Mouse (Mus musculus) limb, embryonic 13.5 days (tissue): ENCODE data around the gene Carmil2. TPM values are rescaled to one million over a fixed set of nuclear protein-coding genes. Genes with fewer than 3 reads are reported as not detected.

Experiments used
- ATAC-seq: fragments of 200-750 bp; cut with Nextera tagmentation; 2 replicates; pipeline ENCODE4 v1.8.0; 2017; ENCODE audit warnings: low read depth, moderate number of reproducible peaks, moderate TSS enrichment; ENCODE audit not compliant: low FRiP score
- H3K27ac ChIP-seq: fragments of 300-500 bp; sonication (generic); 2 replicates; pipeline ENCODE4 v1.5.1; 2015; ENCODE audit warnings: inconsistent platforms, mild to moderate bottlenecking, moderate library complexity
- H3K27me3 ChIP-seq: fragments of 300-500 bp; sonication (generic); 2 replicates; pipeline ENCODE4 v1.6.1; 2015; ENCODE audit warnings: mild to moderate bottlenecking, inconsistent platforms
- H3K36me3 ChIP-seq: fragments of 300-500 bp; sonication (generic); 2 replicates; pipeline ENCODE4 v1.6.1; 2015; ENCODE audit warnings: inconsistent platforms, mild to moderate bottlenecking, moderate library complexity
- H3K4me1 ChIP-seq: fragments of 300-500 bp; sonication (generic); 2 replicates; pipeline ENCODE4 v1.6.1; 2015; ENCODE audit warnings: inconsistent platforms
- H3K4me2 ChIP-seq: fragments of 300-500 bp; sonication (generic); replicated peaks from 2 replicates; pipeline ENCODE4 v1.6.1; 2015; ENCODE audit warnings: inconsistent platforms, mild to moderate bottlenecking, moderate library complexity
- H3K4me3 ChIP-seq: fragments of 300-500 bp; sonication (generic); 2 replicates; pipeline ENCODE4 v1.5.1; 2015; ENCODE audit warnings: moderate library complexity, mild to moderate bottlenecking, inconsistent platforms
- H3K9ac ChIP-seq: fragments of 300-500 bp; sonication (generic); 2 replicates; pipeline ENCODE4 v1.6.1; 2015; ENCODE audit warnings: mild to moderate bottlenecking, inconsistent platforms
- H3K9me3 ChIP-seq: fragments of 300-500 bp; sonication (generic); 2 replicates; pipeline ENCODE4 v1.6.1; 2016; ENCODE audit warnings: inconsistent platforms
- WGBS: fragments of 180-500 bp; shearing (Covaris S2); methylation state at CpG from one replicate; pipeline ENCODE4 v1.1.7; 2015; 5-methylcytosine and 5-hydroxymethylcytosine counted together
- polyA plus RNA-seq: library from polyadenylated mRNA; unstranded; fragments of >200 nt; fragmentation: Nextera tagmentation; extraction: Ambion mirVana; gene quantifications from 2 replicates; pipeline ENCODE4 v1.2.1, GENCODE M21; 2015

Gene Carmil2
- polyA plus RNA-seq, 1 experiment from 2014 or later, result 0.55 TPM

DNA sequence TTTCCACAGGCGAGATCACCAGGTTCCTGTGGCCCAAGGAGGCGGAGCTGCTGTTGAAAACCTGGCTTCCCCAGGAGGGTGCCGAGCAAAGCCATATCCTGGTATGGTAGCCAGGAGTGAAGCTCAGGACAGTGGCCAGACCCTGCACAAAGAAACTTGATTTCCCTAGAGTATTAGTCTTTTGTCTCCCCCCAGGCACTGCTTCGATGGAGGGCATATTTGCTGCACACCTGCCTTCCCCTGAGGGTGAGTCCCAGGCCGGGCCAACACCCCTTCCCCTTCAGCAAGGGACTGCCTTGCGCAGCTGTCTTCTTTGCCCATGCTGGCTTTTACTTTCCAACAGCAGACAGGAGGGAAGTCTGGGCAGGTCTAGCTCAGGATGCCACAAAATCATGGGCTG lies 477 bp downstream of the Carmil2 start:
- Histone ChIP-seq H3K9ac (no peak overlapping the region), H3K36me3 (peaks cover 30% of the 10 kb centered on the region), H3K4me3 (no peak overlapping the region), H3K9me3 (no peaks in the 10 kb centered on the region), H3K27me3 (0 out of 2 replicates have a peak, but pooled peaks cover 7% of the 10 kb centered on the region), H3K27ac (no peak overlapping the region), H3K4me2 (peak overlapping the region; percentile 55; the same call in 1 of the 2 replicates), H3K4me1 (peaks cover 13% of the 10 kb centered on the region)
- WGBS, result 64% methylated on average over 6 of the region's 6 CpGs
- no peak for ATAC-seq

DNA sequence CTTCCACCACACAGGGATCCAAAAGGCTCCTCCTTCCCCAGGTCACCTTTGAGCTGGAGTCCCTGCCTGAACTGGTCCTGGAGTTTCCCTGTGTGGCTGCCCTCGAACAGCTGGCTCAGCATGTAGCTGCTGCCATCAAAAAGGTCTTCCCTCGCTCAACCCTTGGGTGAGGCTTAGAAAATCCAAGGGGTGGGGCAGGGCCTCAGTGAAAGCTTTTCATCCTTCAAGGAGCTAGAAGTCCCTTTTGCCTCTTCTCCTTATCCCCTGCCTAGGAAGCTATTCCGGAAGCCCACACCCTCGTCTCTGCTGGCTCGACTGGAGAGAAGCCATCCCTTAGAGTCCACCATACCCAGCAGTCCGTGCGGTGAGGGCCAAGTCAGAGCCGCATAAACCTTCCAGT lies 1.4 kb downstream of the Carmil2 start:
- Histone ChIP-seq H3K27ac (no peak overlapping the region), H3K4me3 (no peak overlapping the region), H3K4me2 (no peak overlapping the region), H3K9ac (no peak overlapping the region), H3K27me3 (0 out of 2 replicates have a peak, but pooled peaks cover 7% of the 10 kb centered on the region), H3K4me1 (peaks cover 13% of the 10 kb centered on the region), H3K36me3 (peaks cover 21% of the 10 kb centered on the region), H3K9me3 (no peaks in the 10 kb centered on the region)
- no peak for ATAC-seq
- 71% methylated on average over 8 of the region's 8 CpGs for WGBS

DNA sequence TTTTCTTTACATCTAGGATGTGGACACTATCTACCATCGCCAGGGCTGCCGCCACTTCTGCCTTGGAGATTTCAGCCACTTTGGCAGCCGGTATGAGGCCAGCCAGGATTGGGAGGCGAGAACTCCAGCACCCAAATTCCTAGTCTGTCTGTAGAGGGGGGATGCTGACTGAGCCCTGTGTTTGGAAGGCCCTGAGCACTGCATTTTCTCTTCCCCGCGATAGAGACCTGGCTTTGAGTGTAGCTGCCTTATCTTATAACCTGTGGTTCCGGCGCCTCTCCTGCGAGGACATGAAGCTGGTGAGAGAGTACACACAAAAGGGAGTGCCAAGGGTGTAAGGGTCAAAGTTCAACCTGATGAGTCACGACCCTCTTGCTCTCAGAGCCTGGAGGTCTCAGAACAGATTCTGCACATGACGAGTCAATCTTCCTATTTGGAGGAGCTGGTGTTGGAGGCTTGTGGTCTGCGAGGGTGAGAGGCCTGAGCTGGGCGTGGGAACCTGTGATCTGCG lies 2.2 kb downstream of the Carmil2 start:
- peaks cover 13% of the 10 kb centered on the region for H3K4me1 ChIP-seq
- H3K9ac ChIP-seq, result no peak overlapping the region
- no peak for ATAC-seq
- H3K4me2 ChIP-seq, result no peak overlapping the region
- 67% methylated on average over 14 of the region's 14 CpGs for WGBS
- peaks cover 8% of the 10 kb centered on the region; the same call in 1 of the 2 replicates for H3K27me3 ChIP-seq
- peaks cover 17% of the 10 kb centered on the region for H3K36me3 ChIP-seq
- no peak overlapping the region for H3K4me3 ChIP-seq
- peaks cover 6% of the 10 kb centered on the region; the same call in 1 of the 2 replicates for H3K9me3 ChIP-seq
- H3K27ac ChIP-seq, result no peak overlapping the region

DNA sequence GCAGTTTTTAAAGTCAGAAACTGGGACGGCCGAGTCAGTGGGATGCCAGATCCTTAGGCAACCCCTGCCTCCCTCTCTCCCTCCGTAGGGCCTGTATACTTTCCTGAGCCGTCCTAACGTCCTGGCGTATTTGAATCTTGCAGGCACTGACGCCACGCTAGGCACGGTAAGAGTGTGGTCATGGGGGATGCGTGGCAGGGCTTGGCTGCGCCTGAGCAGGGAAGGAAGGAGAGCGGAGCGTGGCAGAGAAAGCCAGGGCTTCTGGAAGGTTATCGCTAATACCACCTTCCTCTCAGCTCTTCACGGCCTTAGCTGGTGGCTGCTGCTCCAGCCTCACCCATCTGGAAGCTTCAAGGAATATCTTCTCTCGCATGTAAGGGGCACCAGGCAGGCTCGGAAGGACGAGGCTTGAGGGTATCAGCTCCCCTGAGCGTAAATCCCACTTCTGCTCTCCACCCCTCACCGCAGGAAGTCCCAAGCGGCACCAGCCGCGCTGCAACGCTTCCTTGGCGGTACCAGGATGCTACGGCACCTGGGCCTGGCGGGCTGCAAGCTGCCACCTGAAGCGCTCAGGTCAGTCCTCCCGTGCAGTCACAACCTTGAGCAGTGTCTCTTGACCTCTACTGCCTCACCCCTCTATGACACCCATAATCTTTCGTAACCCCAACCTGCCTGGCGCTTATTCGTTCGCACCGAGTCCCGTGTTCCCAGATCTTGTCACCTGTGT lies 3.3 kb downstream of the Carmil2 start:
- WGBS, result 54% methylated on average over 35 of the region's 35 CpGs
- peaks cover 6% of the 10 kb centered on the region; the same call in 1 of the 2 replicates for H3K36me3 ChIP-seq
- peaks cover 6% of the 10 kb centered on the region; the same call in 1 of the 2 replicates for H3K9me3 ChIP-seq
- no peak for ATAC-seq
- peaks cover 16% of the 10 kb centered on the region for H3K27me3 ChIP-seq
- H3K4me3 ChIP-seq, result no peak overlapping the region
- no peak overlapping the region for H3K9ac ChIP-seq
- H3K4me2 ChIP-seq, result no peak overlapping the region
- no peak overlapping the region for H3K27ac ChIP-seq
- peaks cover 20% of the 10 kb centered on the region for H3K4me1 ChIP-seq

DNA sequence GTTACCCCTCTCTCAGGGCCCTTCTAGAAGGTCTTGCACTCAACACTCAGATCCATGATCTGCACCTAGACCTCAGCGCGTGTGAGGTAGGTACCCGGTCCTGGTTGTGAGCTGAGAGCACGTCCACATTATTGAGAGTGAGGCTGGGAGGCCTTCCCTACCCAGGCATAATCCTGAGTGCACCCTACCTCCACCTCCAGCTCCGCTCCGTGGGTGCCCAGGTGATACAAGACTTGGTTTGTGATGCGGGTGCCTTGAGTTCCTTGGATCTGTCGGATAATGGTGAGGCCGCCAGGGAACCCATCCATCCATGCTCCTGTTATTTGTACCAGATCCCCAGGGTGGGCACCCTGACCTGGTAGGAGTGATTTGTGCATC lies 3.9 kb downstream of the Carmil2 start:
- peaks cover 21% of the 10 kb centered on the region for H3K4me1 ChIP-seq
- no peak overlapping the region for H3K9ac ChIP-seq
- peaks cover 6% of the 10 kb centered on the region; the same call in 1 of the 2 replicates for H3K9me3 ChIP-seq
- no peak overlapping the region for H3K4me2 ChIP-seq
- no peak for ATAC-seq
- peaks cover 3% of the 10 kb centered on the region; the same call in 1 of the 2 replicates for H3K36me3 ChIP-seq
- H3K27ac ChIP-seq, result no peak overlapping the region
- H3K4me3 ChIP-seq, result no peak overlapping the region
- 87% methylated on average over 9 of the region's 9 CpGs for WGBS
- H3K27me3 ChIP-seq, result peaks cover 22% of the 10 kb centered on the region

DNA sequence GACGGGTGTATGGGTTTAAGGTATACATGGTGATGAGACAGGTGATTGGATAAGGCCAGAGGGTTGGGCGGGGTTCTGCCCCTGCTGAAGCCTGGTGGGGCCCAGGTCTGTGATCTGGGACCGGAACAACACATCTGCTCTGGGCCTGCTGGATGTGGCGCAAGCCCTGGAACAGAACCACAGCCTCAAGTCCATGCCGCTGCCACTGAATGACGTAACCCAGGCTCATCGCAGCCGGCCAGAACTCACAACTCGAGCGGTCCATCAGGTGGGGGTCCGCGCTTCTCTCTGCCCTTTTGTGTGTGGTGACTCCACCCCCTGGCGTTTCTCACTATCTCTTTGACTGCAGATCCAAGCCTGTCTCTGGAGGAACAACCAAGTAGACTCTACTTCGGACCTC lies 4.9 kb downstream of the Carmil2 start:
- WGBS, result 78% methylated on average over 14 of the region's 14 CpGs
- H3K4me1 ChIP-seq, result peaks cover 15% of the 10 kb centered on the region
- peaks cover 29% of the 10 kb centered on the region for H3K27me3 ChIP-seq
- ATAC-seq, result no peak
- H3K9me3 ChIP-seq, result peaks cover 6% of the 10 kb centered on the region; the same call in 1 of the 2 replicates
- H3K4me2 ChIP-seq, result no peak overlapping the region
- H3K36me3 ChIP-seq, result peaks cover 3% of the 10 kb centered on the region; the same call in 1 of the 2 replicates
- H3K9ac ChIP-seq, result no peak overlapping the region
- no peak overlapping the region for H3K4me3 ChIP-seq
- no peak overlapping the region for H3K27ac ChIP-seq

DNA sequence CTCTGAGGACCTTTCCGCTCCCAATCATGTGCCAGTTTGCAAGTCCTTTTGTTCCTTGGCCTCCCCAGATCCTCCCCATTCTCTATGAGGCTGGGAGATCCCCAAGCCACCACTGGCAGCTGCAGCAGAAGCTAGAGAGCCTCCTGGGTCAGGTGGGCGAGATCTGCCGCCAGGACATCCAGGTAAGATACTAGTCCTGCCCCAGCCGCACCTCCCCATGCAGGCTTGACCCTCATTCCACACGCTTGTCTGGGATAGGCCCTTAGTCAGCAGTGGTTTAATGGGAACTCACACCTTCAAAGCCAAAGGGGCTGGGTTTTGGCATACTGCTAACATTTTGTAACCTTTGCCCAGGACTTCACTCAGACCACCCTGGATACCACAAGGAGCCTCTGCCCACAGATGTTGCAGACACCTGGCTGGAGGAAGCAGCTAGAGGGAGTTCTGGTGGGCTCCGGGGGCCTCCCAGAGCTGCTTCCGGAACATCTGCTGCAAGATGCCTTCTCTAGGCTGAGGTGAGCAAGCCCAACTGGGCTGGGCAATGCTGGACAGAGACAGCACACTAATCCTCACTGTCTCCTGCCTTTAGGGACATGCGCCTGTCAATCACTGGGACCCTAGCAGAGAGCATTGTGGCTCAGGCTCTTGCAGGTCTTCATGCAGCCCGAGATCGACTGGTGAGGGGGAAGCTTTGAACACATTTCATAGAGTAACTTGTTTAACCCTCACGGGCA lies 6.5 kb downstream of the Carmil2 start:
- no peak overlapping the region for H3K9ac ChIP-seq
- H3K4me3 ChIP-seq, result no peak overlapping the region
- peaks cover 33% of the 10 kb centered on the region for H3K27me3 ChIP-seq
- 89% methylated on average over 11 of the region's 11 CpGs for WGBS
- ATAC-seq, result no peak
- H3K4me1 ChIP-seq, result peaks cover 8% of the 10 kb centered on the region
- no peak overlapping the region for H3K4me2 ChIP-seq
- H3K36me3 ChIP-seq, result peaks cover 14% of the 10 kb centered on the region
- H3K9me3 ChIP-seq, result peaks cover 6% of the 10 kb centered on the region; the same call in 1 of the 2 replicates
- H3K27ac ChIP-seq, result no peak overlapping the region

DNA sequence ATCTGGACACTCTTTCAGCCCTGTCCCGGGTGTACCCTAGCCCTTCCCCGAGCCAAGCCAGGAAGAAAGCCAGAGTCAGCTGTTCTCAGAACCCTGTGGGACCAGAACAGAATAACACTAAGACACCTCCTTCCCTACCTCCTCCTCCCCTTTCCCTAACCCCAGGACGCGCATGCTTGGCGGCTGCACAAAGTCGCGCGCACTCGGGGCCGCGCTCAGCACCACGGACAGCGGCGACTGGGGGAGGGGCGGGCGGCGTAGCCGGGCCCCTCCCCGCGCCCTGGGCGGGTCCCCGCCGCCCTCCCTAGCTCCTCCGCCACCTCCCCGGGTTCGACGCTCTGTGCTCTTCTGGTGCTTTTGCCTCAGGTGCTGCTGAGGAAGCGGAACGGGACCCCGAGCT lies 7.6 kb downstream of the Carmil2 start:
- peaks cover 33% of the 10 kb centered on the region for H3K27me3 ChIP-seq
- H3K4me3 ChIP-seq, result peak overlapping the region; percentile 48
- peak; percentile 56 for ATAC-seq
- peaks cover 25% of the 10 kb centered on the region for H3K36me3 ChIP-seq
- H3K9ac ChIP-seq, result peak overlapping the region; percentile 57
- peaks cover 6% of the 10 kb centered on the region; the same call in 1 of the 2 replicates for H3K9me3 ChIP-seq
- peak overlapping the region; percentile 97 for H3K4me2 ChIP-seq
- no peak overlapping the region for H3K27ac ChIP-seq
- H3K4me1 ChIP-seq, result peaks cover 8% of the 10 kb centered on the region
- 5% methylated on average over 30 of the region's 30 CpGs for WGBS

DNA sequence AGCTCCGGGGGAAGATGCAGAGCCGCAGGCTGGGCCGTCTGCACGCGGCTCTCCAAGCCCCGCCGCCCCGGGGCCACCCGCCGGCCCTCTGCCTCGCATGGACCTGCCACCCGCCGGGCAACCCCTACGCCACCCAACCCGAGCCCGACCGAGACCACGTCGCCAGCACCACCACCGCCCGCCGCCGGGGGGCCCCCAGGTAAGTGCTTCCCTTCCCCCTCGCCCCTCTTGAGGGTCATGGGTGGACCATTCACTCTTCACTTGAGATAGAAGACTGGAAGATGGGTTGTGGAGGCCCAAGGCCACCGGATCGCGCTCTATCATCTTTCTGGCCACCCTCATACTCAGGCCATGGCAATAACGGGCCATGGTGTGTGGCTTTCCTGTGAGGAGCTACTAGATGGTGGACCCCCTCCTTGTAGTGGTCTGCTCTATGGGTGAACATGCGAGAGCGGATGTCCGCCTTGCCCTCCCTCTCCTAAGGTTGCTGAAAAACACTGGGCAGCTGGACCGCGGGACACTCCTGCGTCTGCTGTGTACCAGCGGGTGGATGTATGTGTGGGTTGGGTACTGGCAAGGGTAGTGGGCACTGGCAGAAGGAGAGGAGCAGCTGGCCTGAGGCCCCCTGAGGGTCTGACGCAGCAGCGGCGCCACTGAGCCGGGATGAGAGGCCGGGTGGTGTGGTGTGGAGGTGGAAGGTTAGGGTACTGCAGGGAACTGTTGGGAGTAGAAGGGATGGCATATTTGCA lies 8.2 kb downstream of the Carmil2 start:
- H3K4me3 ChIP-seq, result peak overlapping the region; percentile 48
- H3K4me1 ChIP-seq, result peaks cover 8% of the 10 kb centered on the region
- peak overlapping the region; percentile 97 for H3K4me2 ChIP-seq
- peaks cover 6% of the 10 kb centered on the region; the same call in 1 of the 2 replicates for H3K9me3 ChIP-seq
- peaks cover 30% of the 10 kb centered on the region for H3K36me3 ChIP-seq
- ATAC-seq, result peak; percentile 29
- 8% methylated on average over 40 of the region's 40 CpGs for WGBS
- peak overlapping the region; percentile 57 for H3K9ac ChIP-seq
- peaks cover 33% of the 10 kb centered on the region for H3K27me3 ChIP-seq
- no peak overlapping the region for H3K27ac ChIP-seq

DNA sequence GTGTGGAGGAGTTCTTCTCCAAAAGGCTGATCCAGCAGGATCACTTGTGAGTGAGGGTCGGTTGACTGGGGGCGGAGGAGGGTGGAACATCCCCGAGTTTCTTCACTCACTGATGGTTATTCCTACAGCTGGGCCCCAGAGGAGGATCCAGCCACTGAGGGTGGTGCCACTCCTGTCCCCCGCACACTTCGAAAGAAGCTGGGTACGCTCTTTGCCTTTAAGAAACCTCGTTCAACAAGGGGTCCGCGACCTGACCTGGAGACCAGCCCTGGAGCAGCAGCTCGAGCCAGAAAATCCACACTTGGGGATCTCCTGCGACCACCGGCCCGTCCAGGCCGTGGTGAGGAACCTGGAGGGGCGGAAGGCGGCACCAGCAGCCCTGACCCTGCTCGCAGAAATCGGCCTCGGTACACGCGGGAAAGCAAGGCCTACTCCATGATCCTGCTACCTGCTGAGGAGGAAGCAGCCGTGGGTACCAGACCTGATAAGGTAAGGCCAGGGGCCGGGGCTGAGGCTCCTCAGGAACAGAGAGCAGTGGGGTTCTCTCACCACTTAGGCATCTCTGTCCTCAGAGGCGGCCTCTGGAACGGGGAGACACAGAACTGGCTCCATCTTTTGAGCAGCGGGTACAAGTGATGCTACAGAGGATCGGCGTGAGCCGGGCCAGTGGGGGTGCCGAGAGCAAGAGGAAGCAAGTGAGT lies 9.2 kb downstream of the Carmil2 start:
- ATAC-seq, result no peak
- 82% methylated on average over 30 of the region's 30 CpGs for WGBS
- Histone ChIP-seq H3K27me3 (peaks cover 26% of the 10 kb centered on the region), H3K4me3 (no peak overlapping the region), H3K9me3 (peaks cover 6% of the 10 kb centered on the region; the same call in 1 of the 2 replicates), H3K36me3 (peaks cover 33% of the 10 kb centered on the region), H3K27ac (no peak overlapping the region), H3K4me2 (no peak overlapping the region), H3K4me1 (peaks cover 16% of the 10 kb centered on the region), H3K9ac (no peak overlapping the region)

DNA sequence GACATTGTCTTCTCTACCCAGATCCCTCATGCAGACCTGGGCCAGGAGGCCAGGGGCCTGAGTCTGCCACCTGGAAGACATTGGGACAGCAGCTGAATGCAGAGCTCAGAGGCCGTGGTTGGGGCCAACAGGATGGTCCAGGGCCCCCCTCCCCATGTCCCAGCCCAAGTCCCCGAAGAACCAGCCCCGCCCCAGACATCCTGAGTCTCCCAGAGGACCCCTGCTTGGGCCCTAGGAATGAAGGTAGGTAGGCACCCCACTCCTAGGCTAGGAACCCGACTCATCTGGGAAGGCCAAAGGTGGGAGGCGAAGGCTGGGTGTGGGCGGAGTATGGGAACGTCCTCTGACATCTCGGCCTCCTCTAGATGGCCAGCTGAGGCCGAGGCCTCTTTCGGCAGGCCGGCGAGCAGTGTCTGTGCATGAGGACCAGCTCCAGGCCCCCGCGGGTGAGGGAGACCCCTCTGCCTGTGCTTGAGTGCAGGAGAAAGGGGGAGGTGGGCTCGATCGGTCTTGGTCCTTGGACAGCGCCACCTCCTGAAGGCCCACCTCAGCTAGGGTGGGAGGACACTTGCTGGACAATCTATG lies 11.2 kb downstream of the Carmil2 start:
- H3K9me3 ChIP-seq, result peaks cover 6% of the 10 kb centered on the region; the same call in 1 of the 2 replicates
- H3K4me2 ChIP-seq, result no peak overlapping the region
- no peak overlapping the region for H3K27ac ChIP-seq
- H3K4me1 ChIP-seq, result peaks cover 25% of the 10 kb centered on the region
- H3K36me3 ChIP-seq, result peaks cover 33% of the 10 kb centered on the region
- peaks cover 26% of the 10 kb centered on the region for H3K27me3 ChIP-seq
- H3K4me3 ChIP-seq, result no peak overlapping the region
- H3K9ac ChIP-seq, result no peak overlapping the region
- 94% methylated on average over 17 of the region's 17 CpGs for WGBS
- ATAC-seq, result no peak
